Mouse (Mus musculus): ENCODE measurements around the gene Tmem107. TPM values are rescaled to one million over a fixed set of nuclear protein-coding genes. Genes with fewer than 3 reads are reported as not detected.

Gene Tmem107
- total and polyA plus RNA-seq, 3 experiments = 22.6 to 31.3 (median 30.1) TPM

DNA sequence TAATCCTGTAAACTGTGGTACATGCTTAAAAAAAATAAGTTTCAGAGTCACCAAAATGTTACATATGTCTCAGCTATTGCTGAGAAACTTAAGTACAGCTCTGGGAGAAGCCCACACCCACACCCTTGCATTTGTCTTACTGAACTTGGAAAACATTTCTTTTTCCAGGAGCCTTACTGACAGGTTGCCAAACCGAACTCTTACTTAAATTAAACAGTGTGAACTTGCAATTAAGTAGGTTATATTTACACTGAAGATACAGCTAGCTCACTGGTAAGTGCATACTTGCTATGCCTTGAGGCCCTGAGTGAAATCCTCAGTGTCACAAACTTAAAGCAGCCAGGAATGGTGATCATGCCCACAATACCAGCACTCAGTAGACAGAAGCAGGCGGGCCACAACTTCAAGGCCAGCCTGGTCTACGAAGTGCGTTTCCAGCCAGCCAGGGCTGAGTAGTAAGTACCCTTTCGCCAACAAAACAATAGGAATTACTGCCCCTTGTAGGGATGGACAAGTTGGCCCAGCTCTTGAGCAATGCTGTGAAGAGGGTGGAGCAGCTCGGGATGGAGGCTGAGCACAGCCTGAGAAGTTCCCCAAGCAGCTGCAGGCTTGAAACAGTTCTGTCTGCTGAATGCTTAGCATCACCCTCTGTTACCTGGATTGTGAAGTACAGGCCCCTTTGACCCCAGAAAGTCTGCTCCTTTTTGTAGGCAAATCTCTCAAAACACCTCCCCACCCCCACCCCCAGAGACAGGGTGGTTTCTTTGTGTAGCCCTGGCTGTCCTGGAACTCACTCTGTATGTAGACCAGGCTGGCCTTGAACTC, 3.6 kb downstream of the Tmem107 start:
- in situ Hi-C loops (cut with MboI; ENCODE audit: low pct_ligation_motif_present, low pct_unique_long_range_greater_than_20kb, low sequenced_read_pairs) = no loop called here
- H3K9me3 ChIP-seq (replicated peaks; ENCODE audit: low read length) = no peaks in the 10 kb centered on the region
- peak overlapping the region; percentile 3; the same call in 1 of the 2 replicates for H3K4me2 ChIP-seq (ENCODE audit: insufficient read depth, low read depth, poor library complexity, severe bottlenecking)
- TF ChIP-seq USF1 (IDR thresholded peaks at IDR 0.05; ENCODE audit: low read depth, low read length) = no peak
- no peak for TF ChIP-seq BHLHE40 (IDR thresholded peaks at IDR 0.05; ENCODE audit: low read depth, low read length)
- TF ChIP-seq MEF2A (IDR thresholded peaks at IDR 0.05; ENCODE audit: borderline replicate concordance, low read depth, low read length) = no peak
- TF ChIP-seq ELF1 (IDR thresholded peaks at IDR 0.05; ENCODE audit: low read depth, low read length) = no peak
- TF ChIP-seq CHD2 (IDR thresholded peaks at IDR 0.05; ENCODE audit: low read length) = no peak
- no peak for TF ChIP-seq ZKSCAN1 (IDR thresholded peaks at IDR 0.05; ENCODE audit: borderline replicate concordance, low read depth, low read length)
- no peak for TF ChIP-seq TCF12 (IDR thresholded peaks at IDR 0.05; ENCODE audit: low read depth, low read length)
- TF ChIP-seq NRF1 (IDR thresholded peaks at IDR 0.05; ENCODE audit: low read depth, low read length) = no peak
- no peak for TF ChIP-seq ETS1 (conservative IDR thresholded peaks at IDR 0.05; ENCODE audit: low read depth, low read length)
- TF ChIP-seq MAFK (IDR thresholded peaks at IDR 0.05; ENCODE audit: insufficient replicate concordance, low read length) = no peak
- no peak for TF ChIP-seq MAX (IDR thresholded peaks at IDR 0.05; ENCODE audit: low read length)
- no peak for TF ChIP-seq ZMIZ1 (IDR thresholded peaks at IDR 0.05; ENCODE audit: low read depth, low read length)
- no peaks in the 10 kb centered on the region for H3K79me2 ChIP-seq (replicated peaks; ENCODE audit: control insufficient read depth, extremely low read depth, insufficient read depth, poor library complexity, severe bottlenecking)
- peaks cover 21 to 62% of the 10 kb centered on the region in 2 experiments for H3K4me1 ChIP-seq (ENCODE audit: control insufficient read depth in 1 of 2, insufficient read depth in 2 of 2)
- no peak overlapping the region for H3K9ac ChIP-seq (ENCODE audit: insufficient read depth, low read depth)
- dilution Hi-C loops (cut with MboI; ENCODE audit: extremely low pct_ligation_motif_present, extremely low pct_unique_long_range_greater_than_20kb, low sequenced_read_pairs) = no loop called here
- H3K27ac ChIP-seq (ENCODE audit: insufficient read depth, low read depth) = peak overlapping the region; percentile 47
- H3K36me3 ChIP-seq (replicated peaks in 1 of 2; ENCODE audit: control insufficient read depth in 1 of 2, insufficient read depth in 1 of 2, low read length in 1 of 2) = no peaks in the 10 kb centered on the region
- H3K4me3 ChIP-seq (replicated peaks in 1 of 3; ENCODE audit: low read depth in 2 of 3, low read length in 2 of 3, poor library complexity in 1 of 3) = no peak overlapping the region
- H3K27me3 ChIP-seq (replicated peaks) = peaks cover 2% of the 10 kb centered on the region
- DNase-seq (ENCODE audit: extremely low read depth) = no peak

DNA sequence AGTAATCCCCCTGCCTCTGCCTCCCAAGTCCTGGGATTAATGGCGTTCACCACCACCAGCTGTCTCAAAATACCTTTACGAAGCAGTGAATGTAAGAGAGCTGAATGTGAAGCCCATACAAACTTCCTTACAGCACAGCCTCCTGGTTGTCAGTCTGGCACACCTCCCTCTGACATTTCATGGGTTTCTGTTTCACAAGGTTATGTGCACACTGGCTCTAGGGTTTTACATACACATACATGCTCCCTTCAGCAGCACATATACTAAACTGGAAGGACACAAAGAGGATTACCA, 4.1 kb downstream of the Tmem107 start:
- in situ Hi-C loops (cut with MboI; ENCODE audit: low pct_ligation_motif_present, low pct_unique_long_range_greater_than_20kb, low sequenced_read_pairs) = loop anchor here (25.0 kb wide), 1 partner anchor 938 kb away; the partner anchor contains the start of genes Acadvl, Dlg4 and Dvl2
- H3K27me3 ChIP-seq (replicated peaks) = peaks cover 2% of the 10 kb centered on the region
- H3K4me2 ChIP-seq (ENCODE audit: insufficient read depth, low read depth, poor library complexity, severe bottlenecking) = peak overlapping the region; percentile 3; the same call in 1 of the 2 replicates
- H3K27ac ChIP-seq (ENCODE audit: insufficient read depth, low read depth) = peak overlapping the region; percentile 47
- no peak overlapping the region for H3K9ac ChIP-seq (ENCODE audit: insufficient read depth, low read depth)
- TF ChIP-seq POLR2A (IDR thresholded peaks at IDR 0.05; ENCODE audit: low read depth, low read length) (no peak), ETS1 (conservative IDR thresholded peaks at IDR 0.05; ENCODE audit: low read depth, low read length) (no peak), USF2 (conservative IDR thresholded peaks at IDR 0.05; ENCODE audit: low read depth, low read length) (no peak), IRF4 (IDR thresholded peaks at IDR 0.05; ENCODE audit: low read depth, low read length) (no peak), CHD1 (IDR thresholded peaks at IDR 0.05; ENCODE audit: low read depth, low read length) (no peak), TBP (conservative IDR thresholded peaks at IDR 0.05; ENCODE audit: low read depth, low read length) (0 out of 2 replicates have a peak, but pooled peaks have one; percentile 62)
- no peaks in the 10 kb centered on the region for H3K79me2 ChIP-seq (replicated peaks; ENCODE audit: control insufficient read depth, extremely low read depth, insufficient read depth, poor library complexity, severe bottlenecking)
- H3K9me3 ChIP-seq (replicated peaks; ENCODE audit: low read length) = no peaks in the 10 kb centered on the region
- no peak for DNase-seq (ENCODE audit: extremely low read depth)
- H3K4me1 ChIP-seq (ENCODE audit: control insufficient read depth in 1 of 2, insufficient read depth in 2 of 2) = peaks cover 22 to 64% of the 10 kb centered on the region in 2 experiments
- dilution Hi-C loops (cut with MboI; ENCODE audit: extremely low pct_ligation_motif_present, extremely low pct_unique_long_range_greater_than_20kb, low sequenced_read_pairs) = no loop called here
- H3K4me3 ChIP-seq (replicated peaks in 1 of 3; ENCODE audit: low read depth in 2 of 3, low read length in 2 of 3, poor library complexity in 1 of 3) = no peak overlapping the region
- H3K36me3 ChIP-seq (replicated peaks in 1 of 2; ENCODE audit: control insufficient read depth in 1 of 2, insufficient read depth in 1 of 2, low read length in 1 of 2) = no peaks in the 10 kb centered on the region
